Mouse (Mus musculus) adipocyte (in vitro differentiated cells): ENCODE results near the gene Thada.
A peak's percentile ranks its signal among the peaks of the same experiment; 100 is the strongest.

Experiments used
- DNase-seq: peaks from one replicate; pipeline ENCODE4 v3.0.0-alpha.2; 2016; ENCODE audit warnings: low spot score

Thada gene

DNA sequence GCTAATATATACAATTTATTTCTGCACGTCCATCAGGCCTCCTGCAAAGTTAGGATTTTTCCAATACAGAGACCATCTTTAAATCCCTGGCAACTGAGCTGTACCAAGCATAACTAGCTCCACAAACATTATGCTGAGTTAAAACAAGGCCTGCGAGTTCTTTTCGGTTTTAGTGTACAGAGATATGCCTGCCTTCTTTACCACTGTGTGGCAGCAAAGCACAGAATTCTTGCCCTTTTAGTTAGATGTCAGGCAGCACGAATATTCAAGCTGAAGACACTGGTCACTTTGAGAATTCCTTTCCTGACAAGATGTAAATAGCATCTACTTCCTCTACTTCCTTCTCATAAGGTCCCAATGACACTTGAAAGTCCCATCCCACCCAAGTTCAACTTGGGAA is 8.3 kb upstream of the Thada start:
- DNase-seq: peak; percentile 66

DNA sequence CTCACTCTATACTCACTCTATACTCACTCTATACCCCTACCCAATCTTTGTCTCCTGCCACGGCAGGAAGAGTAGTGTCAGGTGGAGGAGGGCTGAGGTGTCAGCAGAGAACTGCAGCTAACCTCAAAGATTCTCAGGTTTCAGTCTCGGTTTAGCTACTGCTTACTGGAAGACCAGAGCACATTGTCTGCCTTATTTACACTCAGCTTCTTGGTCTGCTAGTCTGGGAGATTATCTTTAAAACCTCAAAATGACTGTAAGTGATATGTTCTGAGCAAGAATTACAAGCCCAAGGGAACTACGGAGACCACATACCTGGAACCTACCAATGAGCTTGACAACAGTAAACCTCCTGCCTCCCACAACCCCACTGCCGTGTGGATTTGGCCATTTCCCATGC is 31.0 kb downstream of the Thada start:
- no peak for DNase-seq

DNA sequence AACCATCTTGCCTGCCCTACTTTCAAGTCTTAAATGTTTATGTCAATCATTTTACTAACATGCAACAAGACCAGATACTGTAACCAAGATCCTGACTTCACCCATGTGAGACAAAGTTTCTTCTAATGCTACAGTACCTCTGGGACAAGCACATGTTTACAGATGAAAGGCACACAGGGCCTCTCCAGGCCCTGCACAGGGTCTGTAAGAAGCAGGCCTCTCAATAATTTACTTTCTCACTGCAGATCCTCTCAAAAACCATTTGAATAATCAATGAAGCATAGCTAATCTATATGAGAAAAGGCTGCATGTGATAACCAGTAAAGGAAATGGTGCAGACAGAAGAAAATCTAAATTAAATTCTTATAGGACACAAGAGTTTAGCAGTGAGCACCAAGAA is 31.8 kb downstream of the Thada start:
- DNase-seq: no peak

DNA sequence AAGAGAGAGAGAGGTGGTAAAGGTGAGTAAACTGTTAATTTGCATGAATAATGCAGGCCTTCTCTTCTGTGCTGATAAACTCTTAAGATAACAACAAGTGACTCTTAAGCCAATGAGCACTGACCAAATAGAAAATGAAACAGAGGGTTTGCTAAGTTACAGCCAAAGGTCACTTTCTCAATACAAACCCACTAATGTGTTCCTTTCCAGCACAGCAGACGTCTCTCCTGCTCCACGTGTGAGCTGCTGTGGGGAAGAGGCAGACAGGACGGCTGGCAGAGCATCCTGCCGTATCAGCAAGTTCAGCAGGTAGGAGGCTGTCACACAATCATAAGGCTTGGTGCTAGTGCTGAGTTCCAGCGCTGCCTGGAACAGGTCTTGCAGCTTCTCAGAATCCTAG is 34.0 kb downstream of the Thada start:
- no peak for DNase-seq

DNA sequence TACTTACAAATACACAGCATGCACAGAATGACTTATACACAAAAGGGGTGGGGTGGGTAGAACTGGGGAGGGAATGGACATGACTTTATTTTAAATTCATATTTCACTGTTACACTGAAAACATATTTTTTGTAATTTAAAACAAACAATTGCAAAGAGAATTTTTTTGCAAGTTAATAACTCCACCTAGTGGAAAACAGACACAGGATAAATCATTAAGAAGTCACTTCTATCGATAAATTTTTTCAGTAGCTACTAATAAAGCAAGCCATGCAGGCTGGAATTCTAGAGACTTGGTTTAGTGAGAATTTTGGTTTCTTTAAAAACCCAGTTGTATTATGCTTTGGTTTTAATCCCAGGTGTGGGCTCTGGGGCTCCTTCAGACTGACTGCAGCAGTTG is 41.7 kb downstream of the Thada start:
- peak; percentile 39 for DNase-seq

DNA sequence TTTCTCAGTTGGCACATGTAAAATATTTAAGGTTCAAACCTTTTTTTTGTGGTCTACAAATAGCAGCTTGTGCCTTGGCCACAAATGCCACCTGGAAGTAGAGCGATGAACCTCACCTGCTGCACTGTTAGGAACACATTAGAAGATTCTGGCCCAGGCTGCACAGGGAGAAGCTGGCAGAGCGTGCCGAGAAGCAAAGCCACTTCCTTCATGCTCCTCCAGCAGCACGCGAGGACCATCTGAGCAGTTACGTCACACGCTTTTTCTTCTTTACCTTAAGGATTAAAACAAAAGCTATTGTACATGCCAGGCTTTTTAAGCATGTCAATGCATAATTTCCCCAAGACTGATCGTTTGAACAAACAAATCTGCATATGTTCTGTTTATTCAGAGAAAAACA is 43.1 kb downstream of the Thada start:
- no peak for DNase-seq

DNA sequence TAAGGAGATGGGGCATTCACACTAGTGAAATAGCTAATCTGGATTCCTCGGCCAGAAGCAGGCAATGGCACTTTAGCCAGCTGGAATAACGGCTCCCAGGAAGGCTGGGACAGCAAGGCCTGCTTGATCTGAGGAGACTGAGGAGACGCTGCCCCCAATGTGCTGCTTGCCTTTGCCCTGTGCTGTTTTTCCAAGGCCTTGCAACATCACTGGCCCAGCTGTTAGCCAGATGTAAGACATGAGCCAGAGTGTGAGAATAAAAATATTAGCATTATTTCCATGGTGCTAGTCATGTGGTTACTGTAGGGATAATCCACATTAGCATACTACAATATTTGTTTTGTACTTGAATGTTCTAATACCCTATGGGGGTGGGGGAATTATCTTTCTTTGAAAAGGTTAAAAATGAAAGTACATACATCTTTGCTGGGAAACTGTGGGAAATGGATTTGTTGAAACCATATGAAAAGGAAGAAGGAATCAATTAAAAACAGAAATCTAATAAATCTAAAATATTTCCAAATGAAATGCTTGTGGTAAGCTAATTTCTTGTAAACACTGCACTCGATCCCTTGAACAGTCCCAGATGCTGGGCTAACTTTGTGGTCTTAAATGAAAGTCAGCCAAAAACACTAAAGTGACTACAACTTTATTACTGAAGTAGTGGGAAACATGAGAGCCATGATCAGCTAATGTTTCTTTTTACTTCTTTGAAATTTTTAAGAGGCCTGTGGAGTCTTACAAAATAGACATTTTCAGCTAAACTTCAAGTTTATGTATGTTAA is 43.8 kb downstream of the Thada start:
- peak; percentile 95 for DNase-seq

DNA sequence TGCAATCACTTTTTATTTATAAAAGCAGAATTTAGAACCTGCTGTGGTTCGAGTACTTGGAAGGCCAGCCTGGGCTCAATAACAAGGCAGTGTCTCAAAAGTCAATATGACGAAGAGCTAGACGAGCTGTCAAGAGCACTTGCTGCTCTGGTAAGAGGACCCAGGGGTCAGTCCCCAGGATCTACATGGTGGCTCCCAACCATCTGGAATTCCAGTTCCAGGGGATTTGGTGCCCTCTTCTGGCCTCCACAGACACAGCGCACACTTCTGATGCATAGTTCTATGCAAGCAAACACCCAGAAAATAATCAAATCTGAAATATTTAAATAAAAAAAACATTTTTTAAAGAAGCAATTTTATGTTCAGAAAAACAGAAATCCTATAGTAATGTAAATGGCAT is 45.0 kb downstream of the Thada start:
- peak; percentile 49 for DNase-seq

DNA sequence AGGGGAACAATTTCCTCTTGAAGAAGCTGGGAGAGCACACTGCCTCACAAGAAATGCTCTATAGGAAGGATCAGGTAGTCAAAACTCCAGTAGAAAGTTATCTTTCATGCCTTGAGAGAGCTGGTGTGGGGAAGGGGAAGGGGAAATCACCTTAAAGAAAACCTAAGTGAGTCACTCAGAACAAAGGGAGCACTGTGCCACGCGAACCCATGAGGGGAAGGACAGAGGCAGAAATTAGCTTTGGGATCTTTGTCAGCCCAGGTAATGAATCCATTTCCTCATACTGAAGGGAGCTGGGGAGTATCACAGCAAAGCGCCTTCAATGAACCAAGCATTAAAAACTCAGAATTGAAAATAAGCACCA is 45.7 kb downstream of the Thada start:
- DNase-seq: no peak

DNA sequence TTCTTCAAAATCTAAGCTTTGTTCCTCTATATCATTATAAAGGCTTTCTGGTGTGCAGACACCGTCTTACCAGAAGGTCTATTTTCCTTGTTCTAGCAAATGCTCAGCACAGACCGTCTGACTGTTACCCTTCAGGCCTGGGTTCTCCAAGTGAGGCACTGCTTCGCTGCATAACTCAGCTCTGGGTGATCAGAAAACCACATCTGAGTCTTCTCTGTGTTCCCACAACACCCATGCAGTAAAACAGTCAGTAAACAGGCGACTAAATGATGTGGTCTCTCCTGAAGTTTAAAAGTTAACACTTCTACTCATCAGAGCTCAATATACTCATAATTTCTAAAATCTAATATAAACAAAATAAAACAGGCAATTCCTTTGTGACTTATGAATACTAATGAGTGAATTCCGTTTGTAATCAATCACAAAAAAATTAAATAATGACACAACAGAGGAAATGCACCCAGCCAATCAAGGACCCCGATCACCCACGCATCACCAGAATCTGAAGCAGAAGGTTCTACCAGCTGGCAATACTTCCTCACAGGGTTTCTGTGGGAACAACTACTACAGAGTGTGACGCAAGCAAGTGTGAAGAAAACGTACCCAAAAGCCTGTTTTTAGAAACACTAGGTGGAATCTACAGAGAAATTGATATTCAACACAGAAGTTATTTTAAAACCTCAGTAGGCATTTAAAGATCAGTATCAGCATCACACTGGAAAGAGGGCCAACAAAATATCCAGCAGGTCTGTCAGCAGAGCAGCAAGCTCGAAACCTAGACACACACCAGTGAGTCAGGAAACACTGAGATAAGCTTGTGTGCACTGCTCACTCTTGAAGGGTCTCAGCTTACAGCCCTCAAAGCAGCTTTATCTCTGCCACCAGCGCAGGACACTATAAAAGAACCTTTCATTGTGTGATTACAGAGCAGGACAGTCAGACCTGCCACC is 46.4 kb downstream of the Thada start:
- DNase-seq: peak; percentile 44

DNA sequence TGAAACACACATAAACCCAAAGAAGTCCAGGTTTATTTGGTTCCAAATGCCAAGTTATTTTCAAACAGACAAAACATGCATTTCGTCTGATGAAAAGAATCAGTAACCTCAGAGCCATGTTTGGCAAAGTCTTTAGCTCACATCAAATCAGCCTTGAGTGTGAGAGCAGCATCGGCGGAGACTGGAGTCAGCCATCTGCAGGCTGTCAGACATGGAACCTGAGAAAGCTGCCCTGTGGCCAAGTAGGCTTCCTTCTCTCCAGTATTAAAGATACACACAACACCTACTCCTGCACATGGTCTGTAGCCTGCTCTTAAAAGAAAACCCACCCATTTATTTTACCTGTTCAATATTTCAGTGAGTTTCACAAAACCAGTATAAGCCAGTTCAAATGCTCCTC is 50.1 kb downstream of the Thada start:
- DNase-seq: no peak

DNA sequence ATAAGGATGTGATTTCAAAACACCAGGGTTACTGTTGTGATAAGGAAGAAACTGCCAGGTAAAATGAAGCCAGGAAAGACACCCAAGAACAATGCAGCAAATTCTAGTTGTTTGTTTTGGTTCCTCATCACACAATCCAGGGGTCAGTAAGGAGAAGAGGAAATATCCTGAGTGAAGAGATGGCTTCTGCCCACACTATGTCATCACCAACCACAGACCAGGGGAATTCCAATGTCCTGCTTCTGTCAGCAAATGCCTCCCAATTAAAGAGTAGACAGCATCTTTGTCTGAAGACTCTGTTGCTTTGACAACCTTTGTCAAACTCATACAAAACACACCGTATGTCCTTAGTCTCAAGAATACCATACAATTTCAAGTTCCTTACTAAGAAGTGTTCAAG is 57.3 kb downstream of the Thada start:
- DNase-seq: no peak

DNA sequence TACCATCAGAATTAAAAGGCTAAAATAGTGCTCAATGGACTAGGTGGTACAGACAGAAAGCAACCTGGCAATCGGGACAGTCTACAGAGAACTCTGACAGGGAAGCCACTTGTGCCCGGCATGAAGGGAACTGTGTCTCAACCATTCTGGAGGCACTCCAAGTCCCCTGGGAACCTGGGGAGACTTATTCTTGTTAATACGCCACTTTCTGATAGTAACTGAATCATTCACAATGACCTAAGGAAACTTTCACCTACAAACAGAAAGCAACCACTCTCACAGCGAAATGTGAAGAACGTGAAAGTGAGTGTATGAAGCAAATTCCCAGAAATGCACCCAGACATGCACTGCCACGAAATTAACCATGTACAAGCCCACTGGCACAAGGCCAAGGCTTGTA is 60.4 kb downstream of the Thada start:
- DNase-seq: peak; percentile 96

DNA sequence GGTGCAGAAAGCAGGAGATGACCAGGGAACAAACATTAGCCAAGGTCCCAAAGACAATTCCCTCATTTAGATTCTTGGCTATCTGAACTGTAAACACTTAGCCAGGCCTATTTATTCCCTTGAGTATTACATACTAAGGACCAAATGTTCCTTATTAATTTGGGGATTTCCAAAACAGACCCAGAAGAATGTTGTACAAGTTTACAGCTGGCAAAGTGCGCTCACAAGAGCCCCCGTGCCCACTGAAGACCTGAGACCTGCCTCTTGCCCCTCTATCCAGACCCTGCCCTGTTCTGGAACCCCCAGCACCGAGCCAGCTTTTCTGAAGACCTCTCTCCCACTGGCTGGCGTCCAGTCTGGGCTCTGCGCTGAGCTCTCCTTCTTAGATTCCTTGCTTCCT is 64.2 kb downstream of the Thada start:
- peak; percentile 70 for DNase-seq

DNA sequence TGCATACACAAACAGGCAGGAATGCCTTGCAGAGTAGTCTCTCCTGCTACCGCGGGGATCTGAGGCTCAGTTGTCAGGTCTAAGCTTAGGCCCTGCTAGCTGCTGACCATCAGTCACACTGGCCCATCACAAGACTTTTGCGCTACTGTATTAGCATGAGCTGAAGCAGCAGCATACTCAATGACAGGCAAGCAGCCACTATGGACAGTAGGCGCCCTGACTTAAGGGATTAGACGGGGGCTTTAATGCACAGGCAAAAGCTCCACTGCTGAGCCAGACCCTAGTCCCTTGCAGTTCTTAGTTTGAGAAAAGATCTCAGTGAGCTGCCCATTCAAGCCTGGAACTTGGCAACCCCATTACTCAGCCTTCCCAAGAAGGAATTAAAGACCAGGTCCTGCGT is 66.6 kb downstream of the Thada start:
- DNase-seq: no peak

DNA sequence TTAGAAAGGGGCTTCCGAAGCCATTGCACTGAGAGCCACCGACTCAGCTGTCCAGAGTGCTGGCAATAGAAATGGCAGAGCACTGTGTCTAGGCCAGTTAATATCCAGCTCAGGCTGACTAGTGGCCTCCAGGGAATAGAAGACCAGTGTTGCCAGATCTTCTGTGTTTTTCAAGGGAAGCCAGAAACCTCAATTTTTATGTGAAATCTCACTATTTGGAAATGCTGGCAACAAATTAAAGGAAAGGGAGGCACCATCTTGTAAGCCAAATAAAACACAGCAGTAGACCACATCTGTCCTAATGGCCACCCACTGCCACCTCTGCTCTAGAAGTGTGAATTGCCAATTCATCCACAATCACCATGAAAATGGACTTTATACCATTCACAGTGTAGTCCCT is 76.0 kb downstream of the Thada start:
- DNase-seq: peak; percentile 96

DNA sequence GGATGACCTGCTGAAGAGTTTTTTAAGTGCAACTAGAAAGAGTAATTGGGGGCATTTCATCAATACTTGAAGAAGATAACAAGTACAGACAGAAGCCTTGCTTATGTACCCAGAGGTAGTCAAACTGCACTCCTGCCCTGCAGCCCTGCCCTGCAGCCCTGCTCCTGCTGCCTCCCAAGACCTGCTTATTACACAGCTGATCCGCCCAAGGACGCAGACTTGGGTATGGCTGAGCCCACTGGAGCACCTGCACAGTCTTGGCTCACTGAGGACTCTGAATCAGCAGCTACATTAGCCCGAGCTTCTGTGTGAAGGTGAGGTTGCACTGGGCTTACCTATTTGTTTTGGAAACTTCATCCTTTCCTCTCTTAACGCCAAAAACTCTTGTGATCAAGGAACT is 79.8 kb downstream of the Thada start:
- no peak for DNase-seq

DNA sequence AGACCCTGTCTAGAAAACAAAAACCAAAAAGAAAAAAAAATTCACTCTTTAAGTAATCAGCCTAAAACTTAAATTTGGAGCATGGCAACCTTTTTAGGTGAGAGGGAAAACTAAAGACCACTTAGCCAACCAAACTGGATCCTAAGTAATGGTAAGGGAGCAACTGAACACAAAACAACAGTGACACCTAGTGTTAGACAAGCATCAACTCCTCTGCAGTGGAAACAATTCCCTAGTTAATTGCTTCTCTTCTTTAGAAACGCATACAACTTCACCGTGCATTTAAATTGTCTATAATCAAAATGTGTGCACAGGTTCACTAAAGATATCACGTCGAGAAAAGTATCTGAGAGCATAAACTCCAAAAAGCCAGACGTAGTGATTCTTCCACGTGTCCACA is 80.3 kb downstream of the Thada start:
- peak; percentile 74 for DNase-seq

DNA sequence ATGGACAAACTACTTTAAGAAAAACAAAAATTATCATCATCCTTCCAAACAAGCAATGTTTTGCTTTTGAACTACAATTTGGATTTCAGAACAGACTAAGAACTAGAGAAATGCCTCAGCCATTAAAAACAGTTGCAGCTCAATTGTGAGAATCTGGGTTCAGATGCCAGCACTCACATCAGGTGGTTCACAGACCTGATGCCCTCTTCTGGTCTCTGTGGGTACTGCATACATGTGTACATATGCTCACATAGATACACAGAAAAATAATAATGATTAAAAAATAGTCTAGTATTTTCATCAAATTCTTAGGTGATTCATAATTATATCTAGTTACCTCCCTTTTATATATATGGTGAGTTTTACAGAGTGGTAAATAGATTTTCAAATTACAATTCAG is 81.3 kb downstream of the Thada start:
- DNase-seq: peak; percentile 42

DNA sequence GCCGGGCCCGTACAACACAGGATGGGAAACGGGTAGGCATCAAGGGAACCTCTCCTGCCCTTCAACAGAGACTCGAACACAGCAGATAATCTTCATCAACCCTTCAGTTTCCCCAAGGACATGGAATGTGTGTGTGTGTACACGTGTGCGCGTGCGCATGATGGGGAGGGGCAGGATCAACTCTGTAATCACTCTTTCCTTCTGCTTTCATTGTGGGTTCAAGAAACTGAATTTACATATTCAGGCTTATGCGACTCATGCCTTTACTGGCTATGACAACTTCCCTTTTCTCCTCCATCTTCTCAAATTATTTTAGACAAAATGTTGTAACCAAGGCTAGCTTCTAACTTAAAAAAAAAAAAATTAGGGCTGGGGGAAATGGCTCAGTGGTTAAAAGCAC is 85.7 kb downstream of the Thada start:
- no peak for DNase-seq

DNA sequence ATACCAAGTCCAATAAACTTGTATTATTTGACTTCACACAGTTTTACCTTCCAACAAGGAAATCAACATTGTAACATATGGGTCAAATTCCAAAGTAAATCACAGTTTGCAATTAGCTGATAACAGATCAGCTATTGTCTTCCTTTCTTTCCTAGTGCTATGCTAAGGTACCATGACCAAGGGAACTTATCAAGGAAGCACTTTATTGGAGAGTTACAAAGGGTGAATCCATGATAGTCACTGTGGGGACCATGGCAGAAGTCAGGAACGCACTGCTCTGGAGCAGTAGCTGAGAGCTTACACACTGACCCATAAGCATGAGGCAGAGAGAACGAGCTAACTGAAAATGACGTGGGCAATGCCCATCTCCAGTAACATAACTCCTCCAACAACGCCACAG is 89.1 kb downstream of the Thada start:
- no peak for DNase-seq

DNA sequence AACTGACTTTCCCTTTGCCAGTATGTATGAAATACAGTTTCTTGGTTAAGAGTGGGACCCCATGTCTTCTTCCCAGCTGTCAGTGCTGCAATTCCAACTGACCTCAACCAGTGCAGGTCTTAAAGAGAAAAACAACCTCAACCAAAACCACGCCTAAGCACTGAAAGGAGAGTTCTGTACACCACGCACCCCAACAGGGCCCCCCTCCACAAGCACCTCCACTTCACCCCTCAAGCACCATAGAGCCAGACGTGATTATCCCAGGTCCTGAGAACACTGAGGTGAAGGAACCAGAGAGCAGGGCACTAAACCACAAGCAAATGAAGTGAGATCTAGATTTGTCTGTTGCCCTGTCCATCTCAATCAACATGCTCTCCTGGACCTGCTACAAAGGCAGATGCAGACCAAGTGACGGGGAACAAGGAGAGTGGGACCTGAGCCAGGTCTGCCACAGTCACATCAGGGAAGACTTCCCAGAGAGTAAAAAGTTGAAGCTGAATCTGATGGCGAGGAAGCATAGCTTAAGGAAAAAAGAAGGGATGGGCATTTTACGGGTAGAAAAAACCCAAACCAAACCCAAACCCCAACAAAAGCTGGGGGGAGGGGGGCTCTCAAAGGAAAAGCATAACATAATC is 93.5 kb downstream of the Thada start:
- peak; percentile 55 for DNase-seq

DNA sequence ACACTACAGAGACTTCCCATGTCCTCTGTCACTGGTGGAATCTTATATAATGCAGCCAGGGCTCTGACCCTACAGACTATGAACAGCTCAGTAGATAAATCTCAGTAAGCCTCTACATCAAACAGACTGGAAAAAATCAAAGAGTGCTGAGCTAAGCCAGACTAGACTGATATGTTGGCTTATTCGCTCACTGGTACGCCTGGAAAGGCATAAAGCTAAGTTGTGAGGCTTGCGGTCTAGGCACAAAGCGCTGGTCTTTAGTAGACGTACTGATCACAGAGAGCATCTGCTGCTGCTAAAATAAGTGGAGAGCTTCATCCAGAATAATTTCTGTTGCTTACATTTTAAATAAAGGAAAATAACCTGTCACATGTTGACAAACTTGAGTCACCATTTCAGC is 95.6 kb downstream of the Thada start:
- DNase-seq: peak; percentile 21
